Mouse (Mus musculus) kidney, adult 18-20 months (tissue): ENCODE data around the gene Dot1l.
"Not testable (repeated sequence)": the region's sequence is repeated elsewhere in the genome, so short reads cannot be mapped to it uniquely, and the experiment has no call there.

ENCODE experiments used
- DNase-seq: peaks from one replicate; pipeline ENCODE4 v3.0.0; 2021

Gene Dot1l

DNA sequence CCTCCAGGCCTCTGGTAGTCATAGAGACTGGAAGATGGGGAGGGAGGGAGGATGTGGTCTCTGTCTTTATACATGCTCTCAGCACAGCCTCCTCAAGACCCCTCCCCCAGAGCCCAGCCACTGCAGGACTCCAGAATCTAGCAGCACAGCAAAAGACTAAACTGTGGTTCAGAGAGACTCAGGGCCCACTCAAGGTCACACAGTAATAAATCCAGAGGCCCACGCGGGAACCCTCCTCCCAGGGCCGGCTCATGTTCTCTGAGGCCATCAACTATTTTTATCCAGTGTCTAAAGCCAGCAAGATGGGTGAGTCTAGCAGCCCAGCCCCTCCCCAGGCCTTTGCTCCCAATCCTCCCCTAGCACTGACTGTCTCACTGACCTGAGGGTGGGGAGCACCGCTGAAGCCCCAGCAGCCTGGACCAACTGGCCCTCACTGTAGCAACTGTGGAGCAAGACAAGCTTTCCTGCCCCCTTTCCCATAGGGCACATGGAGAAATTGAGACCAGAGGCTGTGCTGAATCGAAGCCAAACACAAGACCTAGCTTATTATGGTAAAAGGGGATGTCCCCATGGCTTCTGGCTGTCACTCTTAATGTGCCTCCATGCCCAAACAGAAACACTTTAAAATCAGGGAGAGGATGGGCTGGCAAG lies 57.5 kb downstream of the Dot1l start:
- no peak for DNase-seq

DNA sequence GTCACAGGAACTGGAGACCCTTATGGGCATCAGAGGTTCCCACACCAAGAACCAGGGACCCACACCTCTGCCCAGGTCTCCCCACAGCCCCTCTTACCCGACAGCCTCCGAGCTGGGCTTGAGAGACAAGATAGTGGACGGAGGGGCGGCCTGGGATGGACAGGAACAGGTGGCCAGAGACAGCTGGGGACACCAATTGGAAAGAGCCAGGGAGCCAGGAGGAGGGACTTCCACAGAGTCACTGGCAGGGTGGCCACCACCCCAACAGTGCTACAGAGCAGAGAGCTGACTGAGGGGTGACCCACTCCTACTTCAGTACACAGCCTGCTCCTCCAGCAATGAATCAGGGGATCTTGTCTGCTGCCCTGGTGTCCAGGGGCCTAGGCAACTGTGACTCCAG lies 58.4 kb downstream of the Dot1l start, which contains the start of gene Jsrp1:
Gene Jsrp1 (minus strand): TSS at position 133 of the 400 bp plus-strand sequence.
- DNase-seq = no peak

DNA sequence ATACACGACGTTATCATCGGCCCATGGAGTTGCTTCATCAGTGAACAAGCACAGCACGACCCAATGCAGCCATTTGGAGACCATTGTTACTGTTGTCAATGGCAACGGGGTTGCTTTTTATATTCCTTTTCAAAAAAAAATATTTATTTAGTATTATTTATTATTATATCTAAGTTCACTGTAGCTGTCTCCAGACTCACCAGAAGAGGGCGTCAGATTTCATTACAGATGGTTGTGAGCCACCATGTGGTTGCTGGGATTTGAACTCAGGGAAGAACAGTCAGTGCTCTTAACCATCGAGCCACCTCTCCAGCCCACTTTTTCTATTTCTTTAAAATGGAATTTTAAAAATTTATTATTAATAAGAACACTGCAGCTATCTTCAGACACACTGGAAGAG lies 59.8 kb downstream of the Dot1l start:
- DNase-seq = no peak

DNA sequence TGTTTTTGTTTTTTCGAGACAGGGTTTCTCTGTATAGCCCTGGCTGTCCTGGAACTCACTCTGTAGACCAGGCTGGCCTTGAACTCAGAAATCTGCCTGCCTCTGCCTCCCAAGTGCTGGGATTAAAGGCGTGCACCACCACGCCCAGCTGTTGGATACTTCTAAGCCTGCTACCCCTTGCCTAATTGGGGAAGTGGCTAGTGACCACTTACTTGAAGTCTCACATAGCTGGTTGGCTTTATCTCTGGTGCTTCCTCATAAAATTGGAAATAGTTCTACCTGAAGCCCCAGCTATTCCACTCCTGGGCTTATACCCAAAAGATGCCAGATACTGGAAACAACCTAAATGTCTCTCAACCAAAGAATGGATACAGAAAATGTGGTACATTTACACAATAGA lies 61.3 kb downstream of the Dot1l start:
- not testable (repeated sequence) for DNase-seq

DNA sequence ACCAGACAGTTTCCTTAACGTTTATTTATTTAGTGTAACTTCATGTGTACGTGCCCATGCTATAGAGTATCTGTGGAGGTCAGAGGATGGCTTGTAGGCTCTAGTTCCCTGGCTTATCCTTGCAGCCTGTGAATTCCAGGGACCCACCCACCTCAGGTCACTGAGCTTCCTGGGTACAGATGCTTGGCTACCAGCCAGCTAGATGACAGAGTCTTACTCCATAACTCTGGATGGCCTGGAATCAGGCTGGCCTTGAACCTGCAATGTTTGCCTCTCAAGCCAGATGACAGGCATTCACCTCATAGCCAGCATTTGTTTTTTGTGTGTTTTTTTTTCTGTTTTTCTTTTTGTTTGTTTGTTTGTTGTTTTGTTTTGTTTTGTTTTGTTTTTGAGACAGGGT lies 62.2 kb downstream of the Dot1l start:
- DNase-seq = no peak

DNA sequence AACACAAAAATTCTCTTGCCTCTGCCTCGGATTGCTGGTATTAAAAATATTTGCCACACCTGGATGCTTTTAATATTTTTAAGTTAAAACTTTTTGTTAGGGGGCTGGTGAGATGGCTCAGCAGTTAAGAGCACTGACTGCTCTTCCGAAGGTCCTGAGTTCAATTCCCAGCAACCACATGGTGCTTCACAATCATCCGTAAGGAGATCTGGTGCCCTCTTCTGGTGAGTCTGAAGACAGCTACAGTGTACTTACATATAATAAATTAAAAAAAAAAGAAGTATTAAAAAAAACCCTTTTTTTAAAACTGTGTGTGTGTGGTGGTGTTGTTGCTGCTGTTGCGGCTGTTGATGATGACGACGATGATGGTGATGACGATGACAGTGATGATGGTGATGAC lies 62.9 kb downstream of the Dot1l start:
- not testable (repeated sequence) for DNase-seq

DNA sequence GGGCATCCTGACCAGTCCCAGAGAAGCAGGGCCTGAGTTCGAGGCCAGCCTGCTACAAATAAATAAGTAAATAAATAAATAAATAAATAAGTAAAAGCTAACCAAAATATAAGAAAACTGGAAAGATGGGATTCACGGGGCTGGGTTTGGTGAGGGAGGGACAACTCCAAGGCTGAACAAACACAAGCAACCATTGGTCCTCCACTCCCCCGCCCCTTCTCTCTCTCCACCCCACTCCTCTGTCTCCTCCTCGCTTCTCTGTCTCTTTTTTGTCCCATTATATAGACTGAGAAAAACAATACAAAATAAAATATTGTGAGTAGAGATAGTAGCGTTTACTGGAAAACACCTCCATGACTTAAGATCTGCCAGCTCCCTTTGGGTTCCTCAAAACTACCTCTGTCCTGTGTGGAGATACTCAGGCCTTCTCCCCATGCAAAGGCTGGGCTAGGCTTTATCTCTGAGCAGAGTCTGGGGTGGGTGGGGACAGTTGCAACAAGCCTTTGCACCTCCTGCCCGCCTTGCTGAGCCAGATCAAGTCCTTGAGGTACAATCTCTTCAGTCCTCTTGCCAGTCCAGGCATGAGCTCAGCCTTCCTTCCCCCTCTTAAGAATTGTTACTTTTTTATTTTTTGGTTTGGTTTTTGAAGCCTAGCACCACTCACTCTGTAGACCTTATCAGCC lies 63.7 kb downstream of the Dot1l start:
- no peak for DNase-seq

DNA sequence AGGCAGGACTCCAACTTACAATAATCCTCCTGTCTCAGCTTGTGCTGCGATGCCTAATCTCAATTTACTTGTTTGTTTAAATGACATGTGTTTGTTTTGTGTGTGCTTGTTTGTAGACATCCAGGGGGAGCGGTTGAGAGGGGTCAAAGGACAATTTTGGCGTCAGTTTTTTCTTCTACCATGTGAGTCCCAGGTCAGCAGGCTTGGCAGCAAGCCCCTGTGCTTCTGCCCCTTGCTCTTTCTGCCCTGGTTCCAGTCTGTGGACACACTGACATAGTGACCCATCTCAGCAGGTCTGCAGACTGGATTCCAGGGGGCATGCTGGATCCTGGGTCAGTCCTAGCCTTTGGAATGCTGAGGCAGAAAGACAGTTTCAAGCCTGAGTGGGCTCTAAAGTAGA lies 64.4 kb downstream of the Dot1l start:
- DNase-seq = peak; percentile 64

DNA sequence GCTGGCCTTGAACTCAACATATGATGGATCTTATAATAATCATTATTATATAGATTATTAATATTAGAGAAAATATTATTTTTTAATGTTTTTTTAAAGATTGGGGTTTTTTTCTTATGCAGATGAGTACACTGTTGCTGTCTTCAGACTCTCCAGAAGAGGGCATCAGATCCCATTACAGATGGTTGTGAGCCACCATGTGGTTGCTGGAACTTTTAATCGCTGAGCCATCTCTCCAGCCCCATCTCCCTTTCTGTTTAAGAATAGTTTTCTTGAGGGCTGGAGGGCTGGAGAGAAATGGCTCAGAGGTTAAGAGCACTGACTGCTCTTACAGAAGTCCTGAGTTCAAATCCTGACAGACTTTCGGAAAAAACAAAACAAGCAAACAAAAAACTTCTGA lies 67.0 kb downstream of the Dot1l start:
- no peak for DNase-seq

DNA sequence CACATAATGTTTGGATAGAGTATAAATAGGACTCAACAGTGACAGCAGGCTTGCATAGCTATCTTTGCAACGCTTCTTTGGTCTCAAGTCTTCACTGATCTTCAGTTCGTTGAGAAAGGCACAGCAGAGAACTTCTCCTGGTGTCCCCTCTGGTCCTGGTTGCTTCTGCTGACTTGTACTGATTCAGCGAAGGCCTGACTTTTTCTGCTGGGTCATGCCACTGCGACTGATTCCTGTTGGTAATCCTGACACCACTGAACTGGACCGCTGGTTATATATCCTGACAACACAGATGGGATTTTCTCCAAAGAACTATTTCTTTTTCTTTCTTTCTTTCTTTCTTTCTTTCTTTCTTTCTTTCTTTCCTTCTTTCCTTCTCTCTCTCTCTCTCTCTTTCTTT lies 67.5 kb downstream of the Dot1l start:
- no peak for DNase-seq

DNA sequence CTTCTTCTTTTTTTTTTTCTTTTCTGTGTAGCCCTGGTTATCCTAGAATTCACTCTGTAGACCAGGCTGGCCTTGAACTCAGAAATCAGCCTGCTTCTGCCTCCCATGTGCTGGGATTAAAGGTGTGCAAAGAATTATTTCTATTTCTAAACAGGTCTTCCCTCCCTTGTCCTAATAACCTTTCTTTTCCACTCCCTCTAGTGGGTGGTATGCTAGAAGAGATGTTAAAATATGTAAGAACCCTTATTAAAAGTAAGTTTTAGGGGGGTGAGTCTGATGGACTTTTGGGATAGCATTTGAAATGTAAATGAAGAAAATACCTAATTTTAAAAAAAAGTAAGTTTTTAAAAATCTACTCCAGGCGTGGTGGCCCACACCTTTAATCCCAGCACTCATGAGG lies 68.3 kb downstream of the Dot1l start:
- DNase-seq = no peak

DNA sequence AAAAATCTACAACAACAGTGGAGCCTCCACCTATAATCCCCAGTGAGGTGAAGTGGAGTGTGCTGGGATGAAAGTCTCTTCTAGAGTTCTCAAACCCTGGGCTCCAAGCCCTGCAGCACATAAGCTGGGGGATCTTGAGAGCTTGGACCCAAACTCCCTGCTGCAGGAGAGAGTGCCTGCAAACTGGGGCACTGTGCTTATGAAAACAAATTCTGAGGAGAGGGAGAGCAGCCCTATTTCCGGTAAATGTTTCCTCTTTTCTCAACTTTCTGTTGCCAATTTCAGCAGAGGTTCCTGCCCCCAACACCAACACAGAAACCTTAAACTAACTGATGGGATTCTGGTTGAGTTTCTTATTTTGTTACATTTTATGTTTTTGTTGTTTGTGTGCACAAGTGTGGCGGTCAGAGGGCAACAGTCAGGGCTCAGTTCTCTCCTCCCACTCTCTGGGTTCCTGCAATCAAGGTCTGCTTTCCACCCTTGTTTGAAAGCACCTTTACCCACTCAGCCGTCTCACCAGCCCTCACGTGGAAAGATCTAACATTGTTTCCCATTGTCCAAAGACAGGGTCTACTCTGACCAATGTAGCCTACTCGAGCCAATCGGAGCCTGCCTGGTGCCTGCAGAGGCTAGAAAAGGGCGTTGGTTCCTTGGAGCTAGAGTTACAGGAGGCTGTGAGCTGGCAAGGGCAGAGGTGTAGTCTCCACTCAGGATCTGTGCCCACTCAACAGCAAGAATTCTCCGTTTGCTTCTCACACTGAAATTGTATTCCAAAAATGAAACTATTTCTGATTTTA lies 69.0 kb downstream of the Dot1l start:
- DNase-seq = peak; percentile 23

DNA sequence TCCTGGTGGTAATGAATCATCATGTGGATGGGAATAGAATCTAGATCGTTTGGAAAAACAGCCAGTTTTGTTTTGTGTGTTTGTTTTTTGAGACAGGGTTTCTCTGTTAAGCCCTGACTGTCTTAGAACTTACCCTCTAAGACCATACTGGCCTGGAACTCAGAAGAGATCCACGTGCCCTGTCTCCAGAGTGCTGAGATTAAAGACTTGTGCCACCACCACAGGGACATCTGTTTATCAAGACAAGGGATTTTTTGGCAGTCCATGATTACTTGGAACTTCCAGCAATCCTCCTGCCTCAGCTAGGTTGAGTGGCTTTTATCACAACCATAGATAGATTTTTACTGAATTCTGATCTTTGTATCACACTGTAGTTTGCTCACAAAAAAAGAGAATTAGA lies 69.8 kb downstream of the Dot1l start:
- no peak for DNase-seq

DNA sequence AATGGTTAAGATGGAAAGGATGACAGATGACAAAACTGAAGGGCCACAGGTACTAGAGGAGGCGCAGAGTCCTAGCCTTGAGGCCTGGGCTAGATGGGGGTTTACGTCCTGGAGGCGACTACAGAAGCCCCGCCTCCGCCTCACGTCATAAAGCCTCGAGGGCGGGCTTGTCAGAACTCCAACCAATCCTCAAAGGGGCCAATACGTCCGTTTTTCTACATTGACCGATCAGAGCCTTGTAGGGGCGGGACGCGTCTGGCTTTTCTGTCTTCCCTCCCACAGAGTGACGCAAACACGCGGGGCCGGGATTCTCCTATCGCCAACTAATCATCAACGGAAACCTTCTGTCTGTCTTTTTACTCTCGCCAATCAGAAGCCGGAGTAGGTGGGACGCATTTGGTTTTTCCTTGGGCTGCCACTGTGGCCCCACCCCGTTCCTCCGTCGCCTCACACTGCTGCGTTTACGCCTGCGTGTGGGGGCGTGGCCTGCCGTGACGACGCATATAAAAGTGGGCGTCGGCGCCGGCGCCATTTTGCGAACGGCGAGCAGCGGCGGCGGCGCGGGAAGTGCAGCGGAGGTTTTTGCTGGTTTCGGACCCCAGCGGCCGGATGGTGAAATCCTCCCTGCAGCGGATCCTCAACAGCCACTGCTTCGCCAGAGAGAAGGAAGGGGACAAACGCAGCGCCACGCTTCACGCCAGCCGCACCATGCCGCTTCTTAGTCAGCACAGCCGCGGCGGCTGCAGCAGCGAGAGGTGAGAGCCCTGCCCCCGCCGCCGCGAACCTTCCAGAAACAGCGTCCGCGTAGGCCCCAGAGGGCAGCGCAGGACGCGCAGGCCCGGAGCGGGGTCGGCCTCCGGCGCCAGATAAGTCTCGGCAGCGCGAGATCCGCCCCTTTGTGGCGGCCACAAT lies 71.4 kb downstream of the Dot1l start, which contains the start of gene Oaz1:
Gene Oaz1 (plus strand): TSS at position 506 of the 912 bp plus-strand sequence.
- DNase-seq = peak; percentile 99

DNA sequence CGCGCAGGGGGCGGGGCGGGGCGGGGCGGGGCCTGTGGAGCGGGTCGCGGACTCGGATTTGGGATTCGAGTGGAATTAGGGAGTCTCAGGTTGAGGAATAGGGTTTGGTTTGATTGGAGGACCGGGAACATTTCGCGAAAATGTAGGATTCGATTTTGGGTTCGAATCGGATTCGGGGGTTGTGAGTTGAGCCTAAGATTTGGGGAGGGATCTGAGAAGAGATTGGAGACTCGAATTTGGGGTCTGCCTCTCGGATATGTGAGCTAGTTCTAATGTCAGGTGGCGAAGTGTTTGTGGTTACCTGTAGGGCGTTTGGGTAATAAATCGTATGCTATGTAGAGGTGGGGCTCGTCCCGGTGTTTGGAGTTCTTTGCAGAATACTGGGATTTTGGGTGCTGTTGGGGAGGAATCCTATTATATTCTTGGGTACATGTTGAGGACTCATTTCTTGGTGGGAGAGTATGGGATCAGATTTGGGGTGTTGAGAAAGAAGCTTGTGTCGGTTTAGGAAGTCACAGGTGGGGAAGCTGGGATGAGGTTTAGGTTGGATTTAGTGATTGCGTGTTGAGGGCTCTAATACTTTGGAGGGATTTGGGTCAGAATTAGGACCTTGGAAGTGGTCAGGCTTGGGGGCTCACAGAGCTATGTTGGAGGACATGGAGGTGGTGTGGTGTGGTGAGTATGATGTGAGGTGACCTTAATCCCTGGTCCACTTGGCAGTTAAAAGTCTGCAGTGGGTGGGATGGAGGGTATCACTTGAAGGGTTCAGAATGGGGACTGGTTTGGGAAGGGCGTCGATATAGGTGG lies 72.3 kb downstream of the Dot1l start:
- DNase-seq = no peak

DNA sequence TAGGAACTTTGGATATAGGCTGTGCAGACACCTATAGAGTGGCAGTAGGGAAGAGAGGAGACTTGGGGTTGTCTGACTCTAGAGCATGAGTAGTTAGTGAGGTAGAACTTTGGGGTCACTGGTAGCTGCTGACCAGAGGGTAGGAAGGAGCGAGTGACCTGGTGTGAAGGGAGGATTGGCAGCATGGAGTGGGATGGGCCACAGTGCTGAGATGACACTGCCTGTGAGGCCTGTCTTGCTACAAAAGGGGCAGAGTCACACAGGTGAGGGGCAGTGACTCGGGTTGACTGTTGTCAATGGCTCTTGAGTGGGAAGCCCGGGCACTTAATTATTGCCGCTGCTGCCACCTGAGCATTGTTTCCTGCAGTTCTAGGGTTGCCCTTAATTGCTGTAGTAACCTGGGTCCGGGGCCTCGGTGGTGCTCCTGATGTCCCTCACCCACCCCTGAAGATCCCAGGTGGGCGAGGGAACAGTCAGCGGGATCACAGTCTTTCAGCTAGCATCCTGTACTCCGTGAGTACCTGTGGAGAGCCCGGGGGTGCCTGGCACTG lies 72.9 kb downstream of the Dot1l start:
- no peak for DNase-seq

DNA sequence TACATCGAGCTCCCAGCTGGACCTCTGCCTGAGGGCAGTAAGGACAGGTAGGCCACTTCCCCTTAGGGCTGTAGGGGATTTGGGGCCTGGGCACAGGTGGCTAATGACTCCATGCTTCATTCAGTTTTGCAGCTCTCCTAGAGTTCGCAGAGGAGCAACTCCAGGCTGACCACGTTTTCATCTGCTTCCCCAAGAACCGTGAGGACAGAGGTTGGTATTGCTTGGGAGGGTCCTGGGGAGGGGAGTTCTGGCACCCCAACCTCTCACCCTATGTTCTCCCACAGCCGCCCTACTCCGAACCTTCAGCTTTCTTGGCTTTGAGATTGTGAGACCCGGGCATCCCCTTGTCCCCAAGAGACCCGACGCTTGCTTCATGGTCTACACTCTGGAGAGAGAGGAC lies 73.6 kb downstream of the Dot1l start:
- not testable (repeated sequence) for DNase-seq

DNA sequence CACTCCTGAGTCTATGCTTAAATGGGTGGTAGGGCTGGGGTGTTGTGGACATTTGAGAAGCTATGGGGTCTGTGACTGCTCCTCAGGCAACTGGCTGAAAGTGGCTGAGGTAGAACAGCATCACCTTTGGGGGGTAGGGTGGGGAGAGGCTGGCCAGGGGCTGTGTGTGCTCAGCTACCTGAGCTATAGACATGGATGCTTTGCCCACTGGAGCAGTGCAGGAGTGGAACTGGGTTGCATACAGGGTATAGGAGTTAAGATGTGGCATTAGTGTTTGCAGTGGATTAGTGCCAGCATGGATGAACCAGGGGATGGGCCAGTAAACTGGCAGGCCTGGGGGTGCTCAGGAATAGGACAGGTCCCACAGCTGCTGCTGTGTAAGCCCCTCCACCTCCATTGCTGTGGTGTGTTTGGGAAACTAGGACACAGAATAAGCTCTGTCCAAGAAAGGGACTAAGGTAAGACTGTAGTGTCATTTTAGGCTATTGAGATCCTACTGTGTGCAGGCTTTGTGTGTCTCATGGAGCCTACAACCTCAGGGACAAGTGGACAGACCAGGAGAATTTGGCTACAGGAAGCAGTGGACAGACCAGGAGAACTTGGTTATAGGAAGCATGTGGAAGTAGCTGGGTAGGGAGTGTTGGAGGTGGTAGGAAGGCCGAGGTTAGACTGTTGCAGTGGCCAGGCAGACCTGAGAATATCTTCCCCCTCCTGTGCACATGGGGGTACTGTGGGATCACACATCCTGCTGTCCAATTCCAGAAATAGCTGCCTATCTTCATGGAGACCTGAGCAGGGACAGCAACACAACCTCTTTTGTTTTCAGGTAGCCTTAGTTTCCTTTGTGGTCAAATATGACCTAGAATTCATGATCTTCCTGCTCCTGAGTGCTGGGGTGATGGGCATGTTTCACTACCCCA lies 74.6 kb downstream of the Dot1l start:
- no peak for DNase-seq

DNA sequence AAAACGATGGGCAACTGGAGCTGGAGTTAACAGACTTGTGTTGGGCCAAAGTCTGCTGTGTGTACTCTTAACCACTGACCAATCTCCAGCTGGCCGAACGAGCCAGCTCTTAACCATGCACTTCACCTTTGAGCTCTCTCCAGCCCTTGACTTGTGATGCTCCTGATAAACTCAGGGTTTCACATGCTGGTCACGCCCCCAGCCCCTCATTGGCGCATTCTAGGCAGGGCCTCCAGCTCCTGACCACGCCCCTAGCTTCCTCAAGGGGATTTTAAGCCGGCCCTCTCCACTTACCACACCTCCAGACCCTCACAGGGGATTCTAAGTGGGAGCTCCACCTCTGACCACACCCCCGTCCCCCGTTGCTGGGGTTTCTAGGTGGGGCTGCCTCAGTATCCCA lies 76.1 kb downstream of the Dot1l start:
- DNase-seq = peak; percentile 77

DNA sequence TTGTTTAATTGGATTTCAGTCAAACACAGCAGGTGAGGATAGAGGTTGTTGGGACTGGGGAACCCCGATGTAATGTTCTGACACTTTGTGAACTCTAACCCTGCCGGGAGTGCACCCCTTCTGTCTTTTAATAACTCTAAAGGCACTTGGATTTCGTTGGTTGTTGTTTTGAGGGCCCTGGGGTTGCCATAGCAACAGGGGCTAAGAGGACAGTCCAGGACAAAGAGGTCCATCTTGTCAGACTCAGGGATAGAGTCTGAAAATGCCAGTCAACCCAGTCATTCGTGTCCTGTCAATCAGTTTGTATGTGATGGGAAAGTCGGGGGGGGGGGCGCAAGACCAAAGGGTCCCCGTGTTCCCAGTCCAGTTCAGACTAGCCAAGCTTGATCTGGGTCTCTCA lies 77.8 kb downstream of the Dot1l start:
- no peak for DNase-seq
